ENCODE assay signal across 22 mouse cellular contexts in the genomic region with DNA sequence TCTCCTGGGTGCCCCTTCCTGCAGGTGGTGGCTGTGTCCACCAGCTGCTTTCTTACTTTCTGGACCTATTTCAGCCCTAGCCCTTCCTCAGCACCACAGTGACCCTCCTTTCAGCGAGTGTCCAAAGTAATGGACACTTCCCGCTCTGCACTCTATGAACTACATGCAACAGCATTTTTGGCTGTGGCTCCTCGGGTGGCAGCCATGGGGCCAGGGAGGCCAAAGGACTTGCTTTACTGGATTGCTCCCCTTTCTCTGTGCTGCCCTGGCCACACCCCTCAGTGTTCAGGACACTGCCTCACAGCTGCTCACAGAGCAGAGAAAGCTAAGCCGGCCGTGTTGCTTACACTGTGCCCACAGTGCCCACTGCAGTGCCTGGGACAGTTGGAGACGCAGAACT. TPM values are rescaled to one million over a fixed set of nuclear protein-coding genes. Genes with fewer than 3 reads are reported as not detected.
"Had no signal": no experiment of that assay in that cellular context is flagged by ENCODE, and none has a peak within 500 bp of the region (broad histone marks: within the 10 kb centered on the region; RNA-seq: fewer than 3 reads in every experiment).

No protein-coding gene starts in this region.

- H3K27ac ChIP-seq: kidney, postnatal 0 days; left cerebral cortex, adult 2 months; limb, embryonic 12.5 days; liver, embryonic 14.5 days; midbrain, embryonic 13.5 days; neural tube, embryonic 15.5 days had no signal

- H3K4me2 ChIP-seq: limb, embryonic 12.5 days; midbrain, embryonic 13.5 days; neural tube, embryonic 15.5 days had no signal

- H3K9me3 ChIP-seq: limb, embryonic 12.5 days; megakaryocyte, embryonic 14.5 days; midbrain, embryonic 13.5 days; neural tube, embryonic 15.5 days had no signal

- H3K9ac ChIP-seq: limb, embryonic 12.5 days; liver, embryonic 14.5 days; midbrain, embryonic 13.5 days; neural tube, embryonic 15.5 days had no signal

- ATAC-seq: hindbrain, embryonic 16.5 days; inflammation-experienced regulatory T-cells, adult 6 months; lung, postnatal 0 days; midbrain, embryonic 13.5 days had no signal

- H3K4me1 ChIP-seq: midbrain, embryonic 13.5 days had no signal

- H3K27me3 ChIP-seq: limb, embryonic 12.5 days had no signal

- DNase-seq: kidney, postnatal 36 days; liver; lung, adult 2 months; lung, postnatal 4 days; right cerebral cortex, adult 18-20 months; right cerebral cortex, postnatal 25 days; thymus, postnatal 14 days had no signal

- H3K4me3 ChIP-seq: left cerebral cortex, adult 2 months; limb, embryonic 12.5 days; megakaryocyte, embryonic 14.5 days; midbrain, embryonic 13.5 days; myocyte; neural tube, embryonic 15.5 days had no signal

- H3K36me3 ChIP-seq: limb, embryonic 12.5 days; midbrain, embryonic 13.5 days; neural tube, embryonic 15.5 days had no signal

RNA-seq across cellular contexts. Expression of a gene that starts 7.6 kb away (rescaled TPM):
- total RNA-seq: layer of hippocampus, postnatal 25 days; left cerebral cortex, adult 2 months; left cerebral cortex, postnatal 25 days had no signal
- polyA plus RNA-seq: hindbrain, embryonic 16.5 days; kidney, postnatal 0 days; limb, embryonic 12.5 days; liver, embryonic 14.5 days; lung, adult 2 months; lung, postnatal 0 days; midbrain, embryonic 13.5 days; myocyte; neural tube, embryonic 11.5 days; neural tube, embryonic 15.5 days; urinary bladder, adult 2 months had no signal

RNA-seq across cellular contexts. Expression of a gene that starts 16.0 kb away (rescaled TPM):
- total RNA-seq: layer of hippocampus, postnatal 25 days; left cerebral cortex, adult 2 months; left cerebral cortex, postnatal 25 days had no signal
- polyA plus RNA-seq: hindbrain, embryonic 16.5 days; inflammation-experienced regulatory T-cells, adult 6 months; urinary bladder, adult 2 months had no signal
